Mouse (Mus musculus): Measurements from ENCODE around the gene Galc. TPM values are rescaled to one million over a fixed set of nuclear protein-coding genes. Genes with fewer than 3 reads are reported as not detected.

The Galc gene
- polyA plus RNA-seq, 1 experiment, result 19.5 TPM

GRCm38 (mm10) chr12:98180235-98180800 is 78.9 kb downstream of the Galc start:
- Histone ChIP-seq H3K4me1 (ENCODE audit: control insufficient read depth, insufficient read depth, insufficient read length, low read length) (no peaks in the 10 kb centered on the region), H3K4me3 (ENCODE audit: insufficient read depth, low read depth, low read length) (no peak overlapping the region), H3K27ac (replicated peaks; ENCODE audit: low read depth, low read length) (no peak overlapping the region)

GRCm38 (mm10) chr12:98179496-98179895 is 79.8 kb downstream of the Galc start:
- H3K4me1 ChIP-seq (ENCODE audit: control insufficient read depth, insufficient read depth, insufficient read length, low read length), result no peaks in the 10 kb centered on the region
- H3K4me3 ChIP-seq (ENCODE audit: insufficient read depth, low read depth, low read length), result no peak overlapping the region
- no peak overlapping the region for H3K27ac ChIP-seq (replicated peaks; ENCODE audit: low read depth, low read length)

GRCm38 (mm10) chr12:98176632-98177031 is 82.6 kb downstream of the Galc start:
- no peak overlapping the region for H3K4me3 ChIP-seq (ENCODE audit: insufficient read depth, low read depth, low read length)
- H3K27ac ChIP-seq (replicated peaks; ENCODE audit: low read depth, low read length), result no peak overlapping the region
- no peaks in the 10 kb centered on the region for H3K4me1 ChIP-seq (ENCODE audit: control insufficient read depth, insufficient read depth, insufficient read length, low read length)

- no peak overlapping the region for H3K4me3 ChIP-seq (ENCODE audit: insufficient read depth, low read depth, low read length)
- no peak overlapping the region for H3K27ac ChIP-seq (replicated peaks; ENCODE audit: low read depth, low read length)
- H3K4me1 ChIP-seq (ENCODE audit: control insufficient read depth, insufficient read depth, insufficient read length, low read length), result no peaks in the 10 kb centered on the region
Observed at GRCm38 (mm10) chr12:98161901-98162300, 97.4 kb downstream of the Galc start.

- Histone ChIP-seq H3K4me1 (ENCODE audit: control insufficient read depth, insufficient read depth, insufficient read length, low read length) (no peaks in the 10 kb centered on the region), H3K4me3 (ENCODE audit: insufficient read depth, low read depth, low read length) (no peak overlapping the region), H3K27ac (replicated peaks; ENCODE audit: low read depth, low read length) (no peak overlapping the region)
Observed at GRCm38 (mm10) chr12:98160867-98161266, 98.4 kb downstream of the Galc start.

Other genes with a start within 250 kb of the Galc start
- 0.54 and 1.7 TPM in 2 replicates for gene Gpr65, start 9.2 kb upstream of the Galc start, polyA plus RNA-seq (2012; ENCODE audit: insufficient read depth, insufficient read length, missing spikeins)

Data from brown adipose tissue, adult 24 weeks (tissue).